Mouse (Mus musculus) kidney, adult 2 months (tissue): ENCODE data around the gene Ptpn14.

Experiments used
- CTCF ChIP-seq: fragments of 200-500 bp; conservative IDR thresholded peaks from 2 replicates; pipeline ENCODE4 v1.5.1; 2011; ENCODE audit warnings: low read depth, mild to moderate bottlenecking, control low read depth, low read length, moderate library complexity, mixed read lengths; ENCODE audit not compliant: insufficient read depth, insufficient read length
- POLR2A ChIP-seq: fragments of 200-500 bp; IDR thresholded peaks from one replicate; pipeline ENCODE4 v1.6.1; 2011; ENCODE audit warnings: low read depth, low read length, control low read depth

GRCm38 (mm10) chr1:189778343-189778742, 50.3 kb downstream of the Ptpn14 start:
- TF ChIP-seq POLR2A (no peak), CTCF (no peak)
